ENCODE assay signal across 22 mouse cellular contexts in the genomic region with DNA sequence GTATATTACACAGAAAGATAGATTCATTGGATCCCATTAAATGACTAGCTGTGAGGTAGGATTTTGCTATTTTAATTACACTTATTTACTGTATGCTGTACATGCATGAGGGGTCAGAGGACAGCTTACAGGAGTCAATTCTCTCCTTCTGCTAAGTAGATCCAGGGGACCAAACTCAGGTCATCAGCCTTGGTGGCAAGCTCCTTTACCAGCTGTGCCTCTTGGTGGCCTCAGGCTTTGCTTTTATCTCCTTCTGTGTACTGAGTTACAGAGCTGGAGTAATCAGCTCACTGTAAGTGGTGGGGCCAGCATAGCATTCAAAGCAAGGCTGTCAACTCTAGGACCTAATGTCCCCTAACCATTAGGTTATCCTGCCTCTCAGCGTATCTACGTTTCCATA. TPM values are rescaled to one million over a fixed set of nuclear protein-coding genes. Genes with fewer than 3 reads are reported as not detected.
A peak's percentile ranks its signal among the peaks of the same experiment; 100 is the strongest.
DNase-seq lines count a peak whose midpoint lies in the region; ATAC-seq and TF ChIP-seq lines count a peak whose summit lies in the region.
"Had no signal": no experiment of that assay in that cellular context is flagged by ENCODE, and none has a peak within 500 bp of the region (broad histone marks: within the 10 kb centered on the region; RNA-seq: fewer than 3 reads in every experiment).

No protein-coding gene starts in this region.

- no peak for DNase-seq in embryonic facial prominence, embryonic 10.5 days (ENCODE audit: low spot score)
- DNase-seq in heart, postnatal 0 days (ENCODE audit: low spot score), result no peak
- DNase-seq in retina, postnatal 1 day, result peak; percentile 51
- DNase-seq in retina, embryonic 14.5 days (ENCODE audit: low spot score), result no peak
- no peak for DNase-seq in cerebellum, postnatal 25 days
- DNase-seq: adrenal gland, postnatal 14 days; cerebellum, adult 11 months; heart, adult 2 months; kidney, adult 8-10 months; kidney, postnatal 36 days; right cerebral cortex, postnatal 4 days had no signal

- H3K4me1 ChIP-seq in embryonic facial prominence, embryonic 13.5 days, result peaks cover 55% of the 10 kb centered on the region
- peaks cover 50% of the 10 kb centered on the region for H3K4me1 ChIP-seq in embryonic facial prominence, embryonic 10.5 days
- H3K4me1 ChIP-seq in heart, postnatal 0 days (ENCODE audit: control insufficient read depth, insufficient read depth), result peaks cover 32% of the 10 kb centered on the region
- H3K4me1 ChIP-seq in heart, embryonic 11.5 days (ENCODE audit: control insufficient read depth, insufficient read depth, low read length), result peaks cover 32% of the 10 kb centered on the region
- H3K4me1 ChIP-seq: liver, embryonic 12.5 days had no signal

- H3K4me2 ChIP-seq in embryonic facial prominence, embryonic 13.5 days, result no peak overlapping the region
- no peak overlapping the region for H3K4me2 ChIP-seq in heart, postnatal 0 days (ENCODE audit: low read depth, low read length)
- H3K4me2 ChIP-seq in heart, embryonic 11.5 days, result no peak overlapping the region
- H3K4me2 ChIP-seq: liver, embryonic 12.5 days; midbrain, embryonic 15.5 days had no signal

- no peak overlapping the region for H3K4me3 ChIP-seq in embryonic facial prominence, embryonic 13.5 days
- no peak overlapping the region for H3K4me3 ChIP-seq in embryonic facial prominence, embryonic 10.5 days
- H3K4me3 ChIP-seq in heart, postnatal 0 days (ENCODE audit: low read depth, low read length), result no peak overlapping the region
- H3K4me3 ChIP-seq in heart, embryonic 11.5 days (ENCODE audit: low read depth, low read length), result no peak overlapping the region
- H3K4me3 ChIP-seq: heart, adult 2 months; hindbrain, embryonic 10.5 days; left cerebral cortex, adult 2 months; liver, embryonic 12.5 days; midbrain, embryonic 15.5 days had no signal

- H3K9ac ChIP-seq in embryonic facial prominence, embryonic 13.5 days, result no peak overlapping the region
- H3K9ac ChIP-seq in heart, postnatal 0 days (replicated peaks; ENCODE audit: low read depth, low read length), result no peak overlapping the region
- H3K9ac ChIP-seq in heart, embryonic 11.5 days (ENCODE audit: low read depth, low read length), result no peak overlapping the region
- H3K9ac ChIP-seq: liver, embryonic 12.5 days; midbrain, embryonic 15.5 days had no signal

- no peaks in the 10 kb centered on the region for H3K9me3 ChIP-seq in embryonic facial prominence, embryonic 13.5 days
- no peaks in the 10 kb centered on the region for H3K9me3 ChIP-seq in embryonic facial prominence, embryonic 10.5 days
- no peaks in the 10 kb centered on the region for H3K9me3 ChIP-seq in heart, postnatal 0 days (replicated peaks; ENCODE audit: control insufficient read depth, low read length)
- no peaks in the 10 kb centered on the region for H3K9me3 ChIP-seq in heart, embryonic 11.5 days (replicated peaks; ENCODE audit: control insufficient read depth, low read length)
- H3K9me3 ChIP-seq: hindbrain, embryonic 10.5 days; liver, embryonic 12.5 days; midbrain, embryonic 15.5 days had no signal

- no peak for TF ChIP-seq CTCF in heart, postnatal 0 days (IDR thresholded peaks at IDR 0.05; ENCODE audit: low read depth)

- no peaks in the 10 kb centered on the region for H3K27me3 ChIP-seq in embryonic facial prominence, embryonic 13.5 days
- no peaks in the 10 kb centered on the region for H3K27me3 ChIP-seq in embryonic facial prominence, embryonic 10.5 days (replicated peaks; ENCODE audit: low read depth, poor library complexity, severe bottlenecking)
- no peaks in the 10 kb centered on the region for H3K27me3 ChIP-seq in heart, postnatal 0 days (ENCODE audit: control insufficient read depth, insufficient read depth, low read length)
- no peaks in the 10 kb centered on the region for H3K27me3 ChIP-seq in heart, embryonic 11.5 days (ENCODE audit: control insufficient read depth, insufficient read depth, low read length)
- H3K27me3 ChIP-seq: liver, embryonic 12.5 days; midbrain, embryonic 15.5 days had no signal

- TF ChIP-seq EP300 in heart, postnatal 0 days (IDR thresholded peaks at IDR 0.05; ENCODE audit: low read depth), result no peak

- ATAC-seq in embryonic facial prominence, embryonic 13.5 days (ENCODE audit: insufficient number of reproducible peaks, insufficient read depth, low FRiP score, low TSS enrichment, low read depth), result no peak
- ATAC-seq in heart, postnatal 0 days (ENCODE audit: insufficient read depth, low read depth), result no peak
- no peak for ATAC-seq in heart, embryonic 11.5 days (replicated peaks; ENCODE audit: insufficient number of reproducible peaks, low FRiP score, low TSS enrichment)
- no peak for ATAC-seq in cerebellum, adult (ENCODE audit: insufficient number of reproducible peaks, low FRiP score, low TSS enrichment)
- ATAC-seq: hindbrain, postnatal 0 days; liver, embryonic 12.5 days; lung, postnatal 0 days; midbrain, embryonic 15.5 days had no signal

- H3K36me3 ChIP-seq in embryonic facial prominence, embryonic 13.5 days, result no peaks in the 10 kb centered on the region
- H3K36me3 ChIP-seq in embryonic facial prominence, embryonic 10.5 days (replicated peaks), result no peaks in the 10 kb centered on the region
- no peaks in the 10 kb centered on the region for H3K36me3 ChIP-seq in heart, postnatal 0 days (replicated peaks; ENCODE audit: control insufficient read depth, insufficient read depth, low read length)
- no peaks in the 10 kb centered on the region for H3K36me3 ChIP-seq in heart, embryonic 11.5 days (ENCODE audit: control insufficient read depth, insufficient read depth, low read length)
- H3K36me3 ChIP-seq: hindbrain, embryonic 10.5 days; liver, embryonic 12.5 days; midbrain, embryonic 15.5 days had no signal

- H3K27ac ChIP-seq in embryonic facial prominence, embryonic 13.5 days, result peak overlapping the region; percentile 2; the same call in 1 of the 2 replicates
- no peak overlapping the region for H3K27ac ChIP-seq in embryonic facial prominence, embryonic 10.5 days (replicated peaks)
- H3K27ac ChIP-seq in heart, postnatal 0 days (ENCODE audit: low read depth), result peak overlapping the region; percentile 58; the same call in 1 of the 2 replicates
- no peak overlapping the region for H3K27ac ChIP-seq in heart, embryonic 11.5 days (ENCODE audit: low read depth, low read length)
- H3K27ac ChIP-seq: hindbrain, postnatal 0 days; left cerebral cortex, adult 2 months had no signal

- 81% methylated on average over 2 of the region's 2 CpGs for WGBS in embryonic facial prominence, embryonic 13.5 days
- 85% methylated on average over 2 of the region's 2 CpGs for WGBS in embryonic facial prominence, embryonic 10.5 days
- 56% methylated on average over 2 of the region's 2 CpGs for WGBS in heart, postnatal 0 days
- whole genome bisulfite sequencing in heart, embryonic 11.5 days (ENCODE audit: insufficient replicate concordance), result 73% methylated on average over 2 of the region's 2 CpGs

RNA-seq across cellular contexts. Expression of gene Parva, which starts 27.6 kb away (rescaled TPM):
- polyA plus RNA-seq in embryonic facial prominence, embryonic 13.5 days (2015; fragmentation: Nextera tagmentation; extraction: Ambion mirVana), result 89.1 and 104 TPM in 2 replicates
- polyA plus RNA-seq in embryonic facial prominence, embryonic 10.5 days (2016; fragmentation: Nextera tagmentation; extraction: Ambion mirVana), result 62.7 and 70.3 TPM in 2 replicates
- total RNA-seq in heart, postnatal 0 days (2014; rRNA removed; ENCODE audit: low replicate concordance), result 46.7 and 53.0 TPM in 2 replicates
- 39.7 and 41.6 TPM in 2 replicates for polyA plus RNA-seq in heart, postnatal 0 days (2015; fragmentation: Nextera tagmentation; extraction: Ambion mirVana)
- polyA plus RNA-seq in heart, embryonic 11.5 days (2014; fragmentation: Nextera tagmentation; extraction: Ambion mirVana), result 83.3 and 93.3 TPM in 2 replicates
- total RNA-seq: megakaryocyte, adult 5-6 weeks; neutrophil, adult 5-6 weeks had no signal

Comparison
In these comparisons a context has a peak if more than half of its experiments do, and no peak if none do; other contexts are left out.
1. H3K27ac ChIP-seq: peak in embryonic facial prominence, embryonic 13.5 days (single experiment) and heart, postnatal 0 days (single experiment); none in embryonic facial prominence, embryonic 10.5 days (single experiment) and heart, embryonic 11.5 days (single experiment).